Comparison of ENCODE assay signal across 27 mouse cellular contexts in genomic region chr3:119183261-119183660, GRCm38 (mm10).
"Had no signal": no experiment of that assay in that cellular context is flagged by ENCODE, and none has a peak within 500 bp of the region (broad histone marks: within the 10 kb centered on the region; RNA-seq: fewer than 3 reads in every experiment).

No protein-coding gene starts in this region.

- H3K27ac ChIP-seq: embryonic facial prominence, embryonic 12.5 days; embryonic facial prominence, embryonic 13.5 days; forebrain, embryonic 10.5 days; forebrain, embryonic 12.5 days; forebrain, embryonic 13.5 days; forebrain, embryonic 15.5 days; gastrocnemius, adult 2 months; heart, adult 2 months; heart, embryonic 10.5 days had no signal

- DNase-seq: cerebellum, adult 8-10 months; cerebellum, adult 9-10 months; cerebellum, adult 9-11 months; cerebellum, postnatal 10 days; cerebellum, postnatal 14 days; cerebellum, postnatal 25 days; cerebellum, postnatal 36 days; embryo, embryonic 11 days; forebrain, postnatal 0 days; gastrocnemius, adult 2 months; gastrocnemius, postnatal 10 days; gastrocnemius, postnatal 14 days; gastrocnemius, postnatal 25 days; gastrocnemius, postnatal 36 days; heart, adult 11 months; heart, adult 18-20 months; heart, adult 2 months had no signal

- H3K9me3 ChIP-seq: embryonic facial prominence, embryonic 12.5 days; embryonic facial prominence, embryonic 13.5 days; forebrain, embryonic 10.5 days; forebrain, embryonic 12.5 days; forebrain, embryonic 13.5 days; forebrain, embryonic 15.5 days; heart, embryonic 10.5 days had no signal

- H3K4me3 ChIP-seq: embryonic facial prominence, embryonic 12.5 days; embryonic facial prominence, embryonic 13.5 days; erythroblast, embryonic 14.5 days; forebrain, embryonic 10.5 days; forebrain, embryonic 12.5 days; forebrain, embryonic 13.5 days; forebrain, embryonic 15.5 days; gastrocnemius, adult 2 months; heart, adult 2 months; heart, embryonic 10.5 days had no signal

- H3K36me3 ChIP-seq: embryonic facial prominence, embryonic 12.5 days; embryonic facial prominence, embryonic 13.5 days; forebrain, embryonic 10.5 days; forebrain, embryonic 12.5 days; forebrain, embryonic 15.5 days; heart, embryonic 10.5 days had no signal

- H3K4me2 ChIP-seq: embryonic facial prominence, embryonic 12.5 days; embryonic facial prominence, embryonic 13.5 days; forebrain, embryonic 12.5 days; forebrain, embryonic 13.5 days; forebrain, embryonic 15.5 days had no signal

- ATAC-seq: forebrain, embryonic 13.5 days; forebrain, embryonic 14.5 days; forebrain, embryonic 15.5 days; forebrain, embryonic 16.5 days; forebrain, postnatal 0 days had no signal

- H3K27me3 ChIP-seq: embryonic facial prominence, embryonic 12.5 days; embryonic facial prominence, embryonic 13.5 days; forebrain, embryonic 12.5 days; forebrain, embryonic 13.5 days; forebrain, embryonic 15.5 days had no signal

- H3K9ac ChIP-seq: embryonic facial prominence, embryonic 12.5 days; embryonic facial prominence, embryonic 13.5 days; forebrain, embryonic 12.5 days; forebrain, embryonic 13.5 days; forebrain, embryonic 15.5 days; forebrain, postnatal 0 days had no signal

- H3K4me1 ChIP-seq: embryonic facial prominence, embryonic 12.5 days; embryonic facial prominence, embryonic 13.5 days; forebrain, embryonic 12.5 days; forebrain, embryonic 13.5 days; forebrain, embryonic 15.5 days; heart, embryonic 10.5 days had no signal
